Mouse (Mus musculus): Measurements from ENCODE around the gene Gosr2.
A peak's percentile ranks its signal among the peaks of the same experiment; 100 is the strongest.

DNA sequence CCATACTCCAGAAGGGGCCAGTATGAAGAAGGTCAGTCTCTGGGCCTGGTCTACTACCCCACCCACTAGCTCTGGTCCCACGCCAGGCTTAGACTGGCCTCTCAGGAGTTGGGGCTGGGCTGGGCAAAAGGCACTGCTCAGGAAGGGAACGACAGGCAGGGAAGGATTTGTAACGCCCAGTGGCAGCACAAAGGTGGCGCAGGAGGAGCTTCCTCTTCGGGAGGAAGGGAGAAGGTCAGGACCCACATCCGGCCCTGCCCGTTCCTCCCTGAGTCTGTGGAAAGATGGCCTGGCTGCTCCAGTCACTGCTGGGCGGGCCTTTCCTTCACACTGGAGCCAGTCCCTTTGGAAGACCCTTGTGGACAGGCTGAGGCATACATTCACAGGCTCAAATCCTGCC lies 9.3 kb upstream of the Gosr2 start:
- TF ChIP-seq CTCF (IDR thresholded peaks at IDR 0.05) = peak; percentile 33
- no peak; the same call in 1 of the 2 replicates for TF ChIP-seq POLR2A (IDR thresholded peaks at IDR 0.05; ENCODE audit: insufficient read depth, low read depth, low read length)
